Mouse (Mus musculus): ENCODE data around the gene Cx3cr1. TPM values are rescaled to one million over a fixed set of nuclear protein-coding genes. Genes with fewer than 3 reads are reported as not detected.

The Cx3cr1 gene
- polyA plus RNA-seq, 1 experiment = 10.9 TPM

GRCm38 (mm10) chr9:119943326-119943725 lies 126.4 kb downstream of the Cx3cr1 start:
- 83% methylated on average over 1 of the region's 1 CpGs for WGBS
- H3K4me1 ChIP-seq (ENCODE audit: control insufficient read depth, insufficient read depth, low read length) = no peaks in the 10 kb centered on the region
- H3K4me3 ChIP-seq (replicated peaks; ENCODE audit: extremely low read depth, low read depth, low read length) = no peak overlapping the region
- TF ChIP-seq POLR2A (IDR thresholded peaks at IDR 0.05; ENCODE audit: borderline replicate concordance, extremely low read depth, low read depth, low read length) (no peak), CTCF (IDR thresholded peaks at IDR 0.05; ENCODE audit: insufficient read depth, low read length) (no peak)
- DNase-seq = no peak

DNA sequence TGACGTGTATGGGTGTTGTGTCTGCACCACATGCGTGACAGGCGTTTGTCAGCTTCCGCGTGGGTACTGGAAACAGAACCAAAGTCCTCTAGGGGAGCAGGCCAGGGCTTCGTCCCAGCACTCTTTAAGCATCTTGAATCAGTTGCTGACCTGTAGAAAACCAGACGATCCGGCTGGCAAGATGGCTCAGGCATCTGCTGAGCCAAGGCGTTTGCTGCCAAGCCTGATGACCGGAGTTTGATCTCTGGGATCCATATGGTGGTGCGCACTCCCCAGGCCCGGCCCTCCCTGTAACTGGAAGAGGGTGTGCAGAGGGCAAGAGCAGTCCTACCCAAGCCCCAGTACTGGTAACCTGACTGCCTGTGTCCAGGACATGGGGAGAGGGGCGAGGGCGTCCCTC lies 127.8 kb downstream of the Cx3cr1 start:
- WGBS = 74% methylated on average over 14 of the region's 14 CpGs
- Histone ChIP-seq H3K4me3 (replicated peaks; ENCODE audit: extremely low read depth, low read depth, low read length) (no peak overlapping the region), H3K4me1 (ENCODE audit: control insufficient read depth, insufficient read depth, low read length) (no peaks in the 10 kb centered on the region)
- TF ChIP-seq POLR2A (IDR thresholded peaks at IDR 0.05; ENCODE audit: borderline replicate concordance, extremely low read depth, low read depth, low read length) (no peak), CTCF (IDR thresholded peaks at IDR 0.05; ENCODE audit: insufficient read depth, low read length) (no peak)
- no peak for DNase-seq

GRCm38 (mm10) chr9:119941407-119941806 lies 128.3 kb downstream of the Cx3cr1 start:
- TF ChIP-seq CTCF (IDR thresholded peaks at IDR 0.05; ENCODE audit: insufficient read depth, low read length) (no peak), POLR2A (IDR thresholded peaks at IDR 0.05; ENCODE audit: borderline replicate concordance, extremely low read depth, low read depth, low read length) (no peak)

DNA sequence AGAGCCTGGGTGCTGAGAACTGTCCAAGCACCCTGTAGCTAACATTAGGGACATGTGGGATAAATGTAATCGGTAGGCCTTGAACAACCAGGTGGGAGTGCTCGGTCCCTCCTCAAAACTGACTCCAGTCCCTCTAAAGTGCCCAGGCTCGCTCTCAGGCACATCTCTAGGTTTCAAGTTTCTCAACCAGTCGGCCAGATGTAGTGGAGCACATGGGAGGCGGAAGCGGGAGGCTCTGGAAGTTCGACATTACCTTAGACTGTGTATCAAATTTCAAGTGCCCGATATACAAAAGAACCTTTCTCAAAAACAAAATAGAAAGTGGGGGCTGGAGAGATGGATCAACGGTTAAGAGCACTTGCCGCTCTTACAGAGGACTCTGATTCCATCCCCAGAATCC lies 130.0 kb downstream of the Cx3cr1 start:
- WGBS = 70% methylated on average over 10 of the region's 10 CpGs

More at GRCm38 (mm10) chr9:119941407-119941806, 128.3 kb downstream of the Cx3cr1 start:
- DNase-seq = no peak
- WGBS = 61% methylated on average over 5 of the region's 5 CpGs
- no peak overlapping the region for H3K4me3 ChIP-seq (replicated peaks; ENCODE audit: extremely low read depth, low read depth, low read length)
- peaks cover 2% of the 10 kb centered on the region; the same call in 1 of the 2 replicates for H3K4me1 ChIP-seq (ENCODE audit: control insufficient read depth, insufficient read depth, low read length)

DNA sequence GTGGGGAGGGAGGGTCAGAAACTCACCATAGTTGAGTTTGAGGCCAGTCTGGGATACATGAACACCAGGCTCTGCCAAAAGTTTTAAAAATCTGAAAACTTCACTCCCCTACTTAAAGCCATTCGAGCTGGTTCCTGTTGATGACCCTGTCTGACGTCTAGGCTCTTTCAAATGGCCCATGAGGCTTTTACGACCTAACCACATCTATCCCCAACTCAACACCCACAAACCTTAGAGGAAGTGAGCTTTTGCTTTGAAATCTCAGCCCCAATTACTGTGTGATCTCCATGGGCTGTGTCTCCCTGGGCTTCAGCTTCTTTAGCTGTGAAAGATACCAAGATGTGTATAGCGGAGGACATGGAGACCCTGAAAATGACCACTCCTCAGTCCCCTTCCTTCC lies 131.2 kb downstream of the Cx3cr1 start:
- no peak for DNase-seq
- 78% methylated on average over 4 of the region's 4 CpGs for WGBS

More for the DNA sequence above, 130.0 kb downstream of the Cx3cr1 start:
- no peak for DNase-seq
- Histone ChIP-seq H3K4me1 (ENCODE audit: control insufficient read depth, insufficient read depth, low read length) (peaks cover 5% of the 10 kb centered on the region; the same call in 1 of the 2 replicates), H3K4me3 (replicated peaks; ENCODE audit: extremely low read depth, low read depth, low read length) (no peak overlapping the region)
- TF ChIP-seq CTCF (IDR thresholded peaks at IDR 0.05; ENCODE audit: insufficient read depth, low read length) = no peak
- no peak for TF ChIP-seq POLR2A (IDR thresholded peaks at IDR 0.05; ENCODE audit: borderline replicate concordance, extremely low read depth, low read depth, low read length)

DNA sequence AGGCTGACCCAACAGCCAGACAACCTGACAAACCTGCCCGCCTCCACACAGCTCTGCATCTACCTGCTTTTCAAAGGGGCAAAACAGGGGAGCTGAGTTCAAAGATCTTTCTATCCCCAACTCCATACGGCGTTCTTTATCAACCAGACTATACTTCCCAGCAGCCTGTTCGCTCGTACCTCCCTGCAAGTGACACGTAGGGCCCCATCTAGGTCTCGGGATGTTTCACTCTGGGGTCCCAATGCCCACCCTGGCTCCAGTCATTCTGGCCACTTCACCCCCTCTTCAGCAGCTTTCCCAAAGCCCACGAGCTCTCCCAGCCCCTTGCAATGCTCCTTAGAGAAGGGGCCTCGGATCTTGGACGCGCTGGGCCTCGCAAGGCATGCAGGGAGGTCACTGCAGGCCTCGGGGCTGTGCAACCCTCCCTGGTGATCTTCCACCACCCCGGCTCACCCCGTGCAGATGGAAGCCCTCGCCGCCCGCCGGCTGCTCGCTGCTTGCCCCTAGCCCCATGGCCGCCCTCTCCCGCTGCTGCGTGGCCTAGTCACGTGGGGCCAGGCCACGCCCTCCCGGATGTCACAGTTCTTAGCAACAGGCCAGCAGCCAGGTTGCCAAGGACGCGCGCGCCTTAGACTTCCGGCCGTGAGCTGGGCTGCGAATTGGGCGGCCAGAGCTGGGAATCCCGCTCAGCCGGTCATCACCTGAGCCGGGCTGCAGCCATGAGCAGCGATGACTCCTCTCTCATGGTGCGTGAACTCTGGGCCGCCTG lies 132.5 kb downstream of the Cx3cr1 start, which contains the start of the genes Gorasp1 and Ttc21a:
Gene Gorasp1 (minus strand): TSS at position 561 of the 769 bp plus-strand sequence.
Gene Ttc21a (plus strand): TSS at position 602 of the 769 bp plus-strand sequence.
- Histone ChIP-seq H3K4me1 (ENCODE audit: control insufficient read depth, insufficient read depth, low read length) (peaks cover 5% of the 10 kb centered on the region; the same call in 1 of the 2 replicates), H3K4me3 (replicated peaks; ENCODE audit: extremely low read depth, low read depth, low read length) (peak within 1 kb of the TSS; percentile 95)
- peak; percentile 95 for DNase-seq
- WGBS = 4% methylated on average over 40 of the region's 40 CpGs
- no peak for TF ChIP-seq CTCF (IDR thresholded peaks at IDR 0.05; ENCODE audit: insufficient read depth, low read length)
- peak; percentile 61; the same call in 1 of the 2 replicates for TF ChIP-seq POLR2A (IDR thresholded peaks at IDR 0.05; ENCODE audit: borderline replicate concordance, extremely low read depth, low read depth, low read length)

More for the DNA sequence above, 131.2 kb downstream of the Cx3cr1 start:
- no peak for TF ChIP-seq POLR2A (IDR thresholded peaks at IDR 0.05; ENCODE audit: borderline replicate concordance, extremely low read depth, low read depth, low read length)
- TF ChIP-seq CTCF (IDR thresholded peaks at IDR 0.05; ENCODE audit: insufficient read depth, low read length) = no peak
- Histone ChIP-seq H3K4me1 (ENCODE audit: control insufficient read depth, insufficient read depth, low read length) (peaks cover 5% of the 10 kb centered on the region; the same call in 1 of the 2 replicates), H3K4me3 (replicated peaks; ENCODE audit: extremely low read depth, low read depth, low read length) (no peak overlapping the region)

DNA sequence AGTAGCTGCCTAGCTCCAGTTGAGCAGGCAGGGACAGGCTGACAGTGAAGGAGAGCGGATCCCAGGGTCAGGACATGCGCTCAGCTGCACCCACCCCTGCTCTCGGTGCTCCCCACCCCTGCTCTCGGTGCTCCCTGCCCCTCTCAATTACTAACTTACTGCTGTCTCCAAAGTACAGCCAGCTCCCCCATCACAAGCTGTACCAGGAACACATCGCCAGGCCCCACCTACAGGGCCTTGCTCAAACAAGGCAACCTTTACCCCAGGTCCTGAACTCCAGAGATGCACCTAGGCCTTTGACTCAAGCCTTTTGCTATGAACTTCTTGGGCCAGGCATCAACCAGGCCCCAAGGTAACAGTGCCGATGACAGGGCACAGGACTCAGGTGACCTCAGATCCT lies 136.0 kb downstream of the Cx3cr1 start:
- Histone ChIP-seq H3K4me3 (replicated peaks; ENCODE audit: extremely low read depth, low read depth, low read length) (no peak overlapping the region), H3K4me1 (ENCODE audit: control insufficient read depth, insufficient read depth, low read length) (peaks cover 5% of the 10 kb centered on the region; the same call in 1 of the 2 replicates)
- 93% methylated on average over 6 of the region's 6 CpGs for WGBS
- no peak for TF ChIP-seq POLR2A (IDR thresholded peaks at IDR 0.05; ENCODE audit: borderline replicate concordance, extremely low read depth, low read depth, low read length)
- TF ChIP-seq CTCF (IDR thresholded peaks at IDR 0.05; ENCODE audit: insufficient read depth, low read length) = no peak
- DNase-seq = no peak

- WGBS = 79% methylated on average over 12 of the region's 12 CpGs
- no peak for DNase-seq
These were observed 137.3 kb downstream of the Cx3cr1 start for GRCm38 (mm10) chr9:119932358-119932757.

GRCm38 (mm10) chr9:119926497-119926896 lies 143.2 kb downstream of the Cx3cr1 start:
- TF ChIP-seq CTCF (IDR thresholded peaks at IDR 0.05; ENCODE audit: insufficient read depth, low read length) (no peak), POLR2A (IDR thresholded peaks at IDR 0.05; ENCODE audit: borderline replicate concordance, extremely low read depth, low read depth, low read length) (no peak)
- no peak for DNase-seq
- Histone ChIP-seq H3K4me3 (replicated peaks; ENCODE audit: extremely low read depth, low read depth, low read length) (no peak overlapping the region), H3K4me1 (ENCODE audit: control insufficient read depth, insufficient read depth, low read length) (no peaks in the 10 kb centered on the region)
- 64% methylated on average over 5 of the region's 5 CpGs for WGBS

More at GRCm38 (mm10) chr9:119932358-119932757, 137.3 kb downstream of the Cx3cr1 start:
- Histone ChIP-seq H3K4me1 (ENCODE audit: control insufficient read depth, insufficient read depth, low read length) (peaks cover 5% of the 10 kb centered on the region; the same call in 1 of the 2 replicates), H3K4me3 (replicated peaks; ENCODE audit: extremely low read depth, low read depth, low read length) (no peak overlapping the region)
- no peak for TF ChIP-seq CTCF (IDR thresholded peaks at IDR 0.05; ENCODE audit: insufficient read depth, low read length)
- no peak for TF ChIP-seq POLR2A (IDR thresholded peaks at IDR 0.05; ENCODE audit: borderline replicate concordance, extremely low read depth, low read depth, low read length)

All from lung, adult 2 months (tissue).